Mouse (Mus musculus) spleen, adult 10 weeks (tissue): ENCODE measurements around the gene Gm10406. TPM values are rescaled to one million over a fixed set of nuclear protein-coding genes. Genes with fewer than 3 reads are reported as not detected.

Experiments
- polyA plus RNA-seq: library from polyadenylated mRNA; stranded (reverse); fragments of 350-450 nt; fragmentation: Illumina TruSeq; extraction: RNeasy Lipid Tissue Mini Kit (QIAGEN cat#74804); gene quantifications from one replicate; pipeline ENCODE4 v1.2.3, GENCODE M21; 2015; ENCODE audit warnings: low replicate concordance; ENCODE audit not compliant: insufficient read depth

The Gm10406 gene
- 0.19 TPM for polyA plus RNA-seq

GRCm38 (mm10) chr14:7026781-7027749 lies at the start of gene Gm10406:
Gene Gm10406, minus strand, starts transcription at chr14:7027449.

GRCm38 (mm10) chr14:7044870-7045269 lies 17.6 kb upstream of the Gm10406 start, which contains the start of gene Gm3685:
Gene Gm3685, minus strand, starts transcription at chr14:7044970.

GRCm38 (mm10) chr14:6973718-6974117 lies 53.5 kb downstream of the Gm10406 start, which contains the start of gene Gm6356:
Gene Gm6356, minus strand, starts transcription at chr14:6973818.

Other genes starting within 250 kb of the Gm10406 start
- gene Gm3642, start 187.1 kb downstream of the Gm10406 start, polyA plus RNA-seq, result not detected
- 0.66 TPM for gene Gm3667, start 137.5 kb downstream of the Gm10406 start, polyA plus RNA-seq
- gene Gm6356, start 53.6 kb downstream of the Gm10406 start, polyA plus RNA-seq, result not detected
- gene Gm3685, start 17.5 kb upstream of the Gm10406 start, polyA plus RNA-seq, result not detected
- 0.94 TPM for gene Gm3696, start 73.2 kb upstream of the Gm10406 start, polyA plus RNA-seq
- gene Gm6676, start 98.0 kb upstream of the Gm10406 start, polyA plus RNA-seq, result not detected
- 1.7 TPM for gene Gm3512, start 147.1 kb upstream of the Gm10406 start, polyA plus RNA-seq
- gene Gm16434, start 167.1 kb upstream of the Gm10406 start, polyA plus RNA-seq, result not detected
- not detected for gene Gm3727, start 237.3 kb upstream of the Gm10406 start, polyA plus RNA-seq